Mouse (Mus musculus): ENCODE data around the gene Sox1. TPM values are rescaled to one million over a fixed set of nuclear protein-coding genes. Genes with fewer than 3 reads are reported as not detected.

Gene Sox1
- total RNA-seq, 2 experiments from 2014 or later, result 0.06 to 0.25 TPM

DNA sequence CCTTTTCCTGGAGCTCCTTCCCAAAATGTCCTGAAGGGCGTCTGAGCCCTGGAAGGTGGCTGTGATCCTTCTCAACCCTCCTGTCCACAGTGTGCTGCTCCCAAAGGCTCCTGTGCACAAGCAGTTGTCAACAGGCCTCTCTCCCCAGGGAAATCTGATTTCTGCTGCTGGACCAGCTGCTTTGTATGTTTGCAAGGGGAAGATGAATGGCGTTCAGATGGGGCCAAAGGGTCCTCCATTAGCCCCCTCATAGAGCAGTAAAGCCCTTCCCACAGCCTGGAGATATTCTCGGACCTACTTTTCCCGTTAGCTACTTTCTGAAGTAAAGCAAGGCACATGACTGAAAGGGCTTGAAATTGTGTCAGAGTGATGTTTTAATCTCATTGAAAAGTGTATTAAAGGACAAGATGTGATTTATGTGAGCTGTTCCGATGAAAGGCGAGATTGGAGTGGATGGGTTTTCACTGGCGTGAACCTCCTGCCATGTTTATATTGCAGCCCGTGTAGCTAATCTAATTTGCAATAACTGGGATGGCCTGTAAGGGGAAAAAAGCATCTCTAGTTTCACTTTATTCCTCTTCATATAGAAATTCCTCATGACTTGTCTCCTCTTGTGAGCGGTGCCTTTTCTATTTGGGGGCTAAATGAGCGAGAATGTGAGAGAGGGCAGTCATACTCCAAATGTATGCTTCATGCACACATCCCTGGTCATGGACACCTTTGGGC is 6.5 kb upstream of the Sox1 start:
- no peak for DNase-seq (ENCODE audit: low spot score in 2 of 2)

GRCm38 (mm10) chr8:12389116-12389471 is 6.0 kb upstream of the Sox1 start:
- no peak for DNase-seq (ENCODE audit: low spot score in 2 of 2)

DNA sequence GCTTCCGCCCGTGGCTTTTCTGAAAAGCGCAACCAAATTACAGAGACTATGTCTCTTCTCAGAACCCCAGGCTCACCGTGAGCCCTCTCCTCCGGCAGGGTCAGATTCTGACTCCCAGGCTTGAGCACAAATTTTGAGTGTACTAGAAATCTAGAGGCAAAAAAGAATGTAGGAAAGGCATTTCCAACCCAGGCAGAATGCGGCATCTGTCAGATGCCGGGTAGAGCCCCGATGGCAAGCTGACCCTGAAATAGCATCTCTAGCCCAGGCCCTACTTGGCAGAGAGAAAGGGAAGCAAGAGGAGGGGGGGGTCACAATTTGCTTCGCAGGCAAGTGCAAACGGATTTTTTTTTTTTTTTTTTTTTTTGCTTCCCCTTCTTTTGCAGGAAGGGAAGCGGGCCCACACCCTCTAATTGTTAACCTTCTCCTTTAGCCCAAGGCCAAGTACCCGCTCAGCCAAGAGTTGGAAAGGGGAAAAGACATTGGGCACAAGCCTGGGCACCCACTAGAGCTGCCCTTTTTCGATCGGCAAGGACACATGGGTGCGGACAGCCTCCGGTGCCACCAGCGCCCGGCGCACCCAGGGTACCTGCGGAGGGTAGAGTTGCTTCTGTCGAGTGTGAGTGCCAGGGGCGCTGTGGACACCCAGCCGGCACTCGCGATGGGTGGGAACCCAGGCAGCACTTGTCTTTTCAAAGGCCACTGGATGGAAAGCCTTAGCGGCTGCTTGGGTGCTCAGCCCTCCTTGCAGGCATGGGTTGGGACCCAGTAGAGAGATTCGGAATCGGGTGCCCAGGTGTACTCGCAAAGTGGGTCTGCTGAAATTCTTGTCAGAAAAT is 5.1 kb upstream of the Sox1 start:
- no peak for DNase-seq (ENCODE audit: low spot score in 2 of 2)

- DNase-seq (ENCODE audit: low spot score in 2 of 2), result no peak
These were observed 4.3 kb upstream of the Sox1 start for GRCm38 (mm10) chr8:12390640-12391365.

DNA sequence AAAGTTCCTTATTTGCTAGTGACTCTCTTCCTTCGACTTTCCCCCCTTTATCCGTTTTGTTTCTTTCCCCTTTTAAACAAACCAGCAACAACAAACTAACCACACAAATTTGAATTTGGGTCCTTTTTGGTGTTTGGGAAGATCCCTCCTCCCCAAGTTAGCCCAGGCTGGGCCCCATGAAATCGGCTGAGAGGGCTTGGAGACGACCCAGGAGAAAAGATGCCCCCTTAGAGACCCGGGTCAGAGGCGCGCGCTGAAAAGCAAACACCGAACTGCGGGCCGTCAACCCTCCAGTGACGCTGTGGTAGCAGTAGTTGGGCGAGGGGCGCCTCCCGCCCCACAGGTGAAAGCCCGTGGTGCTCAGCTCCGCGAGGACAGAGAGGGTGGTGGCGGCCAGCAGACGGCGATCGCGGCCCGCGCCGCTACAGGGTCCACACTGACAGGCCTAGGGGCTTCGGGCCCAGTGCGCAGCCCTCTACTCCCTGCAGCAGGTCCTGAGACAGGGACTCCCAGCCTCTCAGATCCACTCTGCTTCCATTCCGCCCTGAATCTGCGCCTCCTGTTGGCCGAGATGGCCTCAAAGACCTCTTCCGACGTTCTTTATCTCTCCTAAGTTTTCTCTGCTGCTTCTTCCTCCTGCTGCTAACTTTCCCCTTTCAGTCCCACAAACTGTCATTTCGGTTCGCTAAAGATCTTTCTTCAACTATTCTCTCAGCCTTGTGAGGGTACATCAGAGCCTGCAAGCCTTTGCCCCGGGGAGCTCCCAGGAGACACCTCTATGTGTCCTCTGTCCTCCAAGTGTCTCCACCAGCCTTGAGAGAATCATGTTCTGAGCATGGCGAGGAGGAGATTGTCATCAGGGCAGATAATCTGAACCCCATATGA is 3.5 kb upstream of the Sox1 start:
- DNase-seq (ENCODE audit: low spot score in 2 of 2), result no peak

- no peak for DNase-seq (ENCODE audit: low spot score in 2 of 2)
These were observed 2.3 kb upstream of the Sox1 start for GRCm38 (mm10) chr8:12392801-12393200.

DNA sequence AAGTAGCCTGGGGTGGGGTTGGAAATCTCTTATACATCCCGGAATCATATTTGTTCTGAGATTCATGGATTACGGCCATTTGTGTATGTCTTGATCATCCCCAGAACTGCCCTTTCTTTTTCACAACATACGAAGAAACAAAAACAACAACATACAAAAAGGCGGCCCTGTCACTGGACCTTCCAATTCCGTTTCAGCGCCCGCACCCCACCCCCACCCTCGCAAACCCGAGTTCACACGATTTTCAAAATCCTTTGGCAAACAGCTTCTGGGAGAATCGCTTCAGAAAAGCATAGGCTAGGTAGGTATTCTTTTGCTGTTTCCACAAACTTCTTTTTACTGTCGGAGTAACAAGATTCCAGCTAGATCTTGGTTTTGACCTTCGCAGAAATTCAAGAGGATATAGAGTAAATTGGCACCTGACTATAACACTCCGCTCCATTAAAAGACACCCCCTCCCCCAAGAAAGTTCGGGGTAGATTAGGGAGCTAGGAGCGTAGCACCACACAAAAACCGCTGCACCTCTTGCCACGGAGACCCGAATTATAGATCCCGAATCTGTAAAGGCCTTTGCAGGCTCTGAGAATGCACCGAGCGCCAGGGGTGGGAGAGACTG is 602 bp upstream of the Sox1 start:
- DNase-seq (ENCODE audit: low spot score in 2 of 2), result no peak

- no peak for DNase-seq (ENCODE audit: low spot score in 2 of 2)
These were observed 1.6 kb downstream of the Sox1 start for GRCm38 (mm10) chr8:12396501-12397345.

- DNase-seq (ENCODE audit: low spot score in 2 of 2), result no peak
These were observed 2.3 kb downstream of the Sox1 start for GRCm38 (mm10) chr8:12397346-12397925.

DNA sequence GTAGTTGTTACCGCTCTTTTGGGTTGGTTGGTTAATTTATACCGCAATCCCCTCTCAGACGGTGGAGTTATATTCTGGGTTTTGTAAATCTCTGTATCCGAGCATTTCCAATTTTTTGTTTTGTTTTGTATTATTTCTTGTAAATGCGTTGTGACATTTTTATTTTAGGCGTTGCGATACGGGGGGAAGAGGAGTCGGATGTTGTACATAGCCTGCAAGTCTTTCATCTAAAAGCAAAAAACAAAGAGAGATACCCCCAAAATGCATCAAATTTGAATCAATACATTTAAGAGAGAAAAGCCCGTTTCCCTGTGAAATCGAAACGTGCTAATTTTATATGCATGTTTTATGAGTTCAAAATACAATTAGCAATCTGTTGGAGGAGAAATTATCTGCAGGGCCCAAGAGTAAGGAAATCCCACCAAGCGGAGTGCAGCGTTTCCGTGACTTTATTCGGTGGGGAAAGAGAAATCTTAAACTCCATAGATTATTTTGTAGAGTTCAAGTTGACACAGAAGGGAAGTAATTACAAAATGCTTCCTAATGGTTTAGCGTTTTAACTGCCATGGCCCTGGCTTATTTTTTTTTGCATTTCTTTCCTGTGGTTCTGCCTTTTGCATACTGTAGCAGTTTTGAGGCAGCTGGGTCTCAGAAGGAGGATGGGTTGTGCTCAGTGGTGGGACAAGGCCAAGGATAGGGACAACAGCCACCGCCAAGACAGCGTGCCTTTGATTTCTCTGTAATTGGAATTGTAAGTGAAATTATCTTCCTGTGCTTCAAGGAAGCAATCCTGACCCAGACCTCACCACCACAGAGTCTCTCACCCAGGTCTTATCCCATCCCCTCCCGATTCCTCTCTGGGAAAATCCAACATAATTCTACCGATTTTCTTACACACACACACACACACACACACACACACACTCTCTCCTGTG is 3.2 kb downstream of the Sox1 start:
- DNase-seq (ENCODE audit: low spot score in 2 of 2), result no peak

- DNase-seq (ENCODE audit: low spot score in 2 of 2), result no peak
These were observed 4.5 kb downstream of the Sox1 start for GRCm38 (mm10) chr8:12399421-12400205.

DNA sequence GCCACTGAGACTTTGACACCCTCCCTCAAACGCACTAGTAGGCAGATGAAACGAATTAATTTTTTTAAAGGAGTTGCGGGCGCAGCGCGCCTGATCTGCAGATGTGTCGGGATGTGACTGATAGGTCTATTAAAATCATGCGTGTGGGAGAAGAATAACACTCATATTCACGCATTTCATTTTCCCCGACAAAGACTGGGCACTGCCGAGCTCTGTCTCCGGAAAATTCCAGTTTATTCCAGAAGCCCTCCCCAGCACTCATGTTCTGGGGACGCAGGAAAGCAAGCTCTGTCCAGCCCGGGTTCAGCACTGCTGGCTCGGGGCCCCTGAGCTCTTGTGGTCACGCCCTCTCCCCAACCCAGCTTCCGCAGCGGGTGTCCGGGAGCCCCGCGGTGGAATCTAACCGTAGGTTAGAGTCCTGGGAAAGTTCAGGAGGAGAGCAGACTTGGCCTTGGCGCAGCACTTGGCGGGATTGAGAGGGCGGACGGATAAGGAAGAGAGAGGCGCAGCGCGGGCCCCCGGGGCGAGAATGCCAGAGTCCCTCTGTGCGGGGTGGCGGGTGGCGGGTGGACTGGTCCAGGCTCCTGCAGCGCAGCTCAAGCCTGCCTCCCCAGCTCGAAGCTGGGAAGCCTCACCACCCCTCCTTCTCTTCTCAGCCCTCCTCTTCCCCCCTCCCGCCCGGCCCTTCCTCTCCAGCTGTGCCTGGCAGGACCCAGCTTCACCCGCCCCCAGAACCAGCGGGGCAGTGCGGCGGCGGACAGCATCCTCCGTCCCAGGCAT is 5.7 kb downstream of the Sox1 start:
- no peak for DNase-seq (ENCODE audit: low spot score in 2 of 2)

- no peak for DNase-seq (ENCODE audit: low spot score in 2 of 2)
These were observed 6.5 kb downstream of the Sox1 start for GRCm38 (mm10) chr8:12401391-12402270.

- DNase-seq (ENCODE audit: low spot score in 2 of 2), result no peak
These were observed 7.6 kb downstream of the Sox1 start for GRCm38 (mm10) chr8:12402709-12403108.

GRCm38 (mm10) chr8:12408020-12408419 is 12.9 kb downstream of the Sox1 start:
- no peak for DNase-seq (ENCODE audit: low spot score in 2 of 2)
